Mouse (Mus musculus) thymus, postnatal 0 days (tissue): Measurements from ENCODE around the gene Rbks. TPM values are rescaled to one million over a fixed set of nuclear protein-coding genes. Genes with fewer than 3 reads are reported as not detected.
"Not testable (repeated sequence)": the region's sequence is repeated elsewhere in the genome, so short reads cannot be mapped to it uniquely, and the experiment has no call there.

Experiments used
- DNase-seq: peaks from one replicate; pipeline ENCODE4 v3.0.0-alpha.2; 2015; ENCODE audit warnings: low spot score
- polyA plus RNA-seq: library from polyadenylated mRNA; unstranded; fragments of >200 nt; fragmentation: Nextera tagmentation; extraction: Ambion mirVana; gene quantifications from 2 replicates; pipeline ENCODE4 v1.2.1, GENCODE M21; 2015

The Rbks gene
- polyA plus RNA-seq, 1 experiment from 2014 or later: 22.1 TPM

DNA sequence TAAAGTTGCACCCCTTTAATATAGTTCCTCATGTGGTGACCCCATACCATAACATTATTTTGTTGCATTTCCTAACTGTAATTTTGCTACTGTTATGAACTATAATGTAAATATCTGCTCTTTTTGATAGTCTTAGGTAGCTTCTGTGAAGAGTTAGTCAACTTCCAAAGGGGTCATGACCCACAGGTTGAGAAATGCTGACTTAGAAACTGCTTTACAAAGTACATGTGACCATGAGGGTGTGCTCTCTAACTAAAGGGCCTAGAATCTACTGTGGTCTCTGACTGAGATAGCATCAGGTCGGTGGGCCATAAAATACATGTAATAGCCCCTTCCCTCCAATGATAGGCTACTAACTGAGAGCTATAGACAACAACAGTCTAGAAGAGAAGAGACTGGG lies 19.4 kb downstream of the Rbks start:
- no peak for DNase-seq

DNA sequence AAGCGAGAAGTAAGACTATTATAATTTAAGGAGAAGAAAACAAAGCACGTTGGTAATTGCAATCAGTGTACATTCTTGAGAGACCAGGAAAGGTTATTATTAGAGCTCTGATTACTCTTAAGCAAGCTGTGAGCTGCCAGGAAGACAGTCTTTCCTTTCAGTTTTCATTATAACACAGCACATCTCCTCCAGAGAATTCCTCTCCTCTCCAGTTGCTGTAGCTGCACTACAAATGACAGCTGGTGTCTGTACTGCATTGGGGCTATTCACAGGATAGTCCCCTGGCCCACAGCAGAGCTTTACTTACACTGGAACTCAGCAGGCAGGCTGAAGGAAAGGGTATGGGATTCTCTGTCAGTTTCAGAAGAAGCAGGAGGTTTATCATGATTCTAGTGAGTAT lies 24.0 kb downstream of the Rbks start:
- DNase-seq: no peak

DNA sequence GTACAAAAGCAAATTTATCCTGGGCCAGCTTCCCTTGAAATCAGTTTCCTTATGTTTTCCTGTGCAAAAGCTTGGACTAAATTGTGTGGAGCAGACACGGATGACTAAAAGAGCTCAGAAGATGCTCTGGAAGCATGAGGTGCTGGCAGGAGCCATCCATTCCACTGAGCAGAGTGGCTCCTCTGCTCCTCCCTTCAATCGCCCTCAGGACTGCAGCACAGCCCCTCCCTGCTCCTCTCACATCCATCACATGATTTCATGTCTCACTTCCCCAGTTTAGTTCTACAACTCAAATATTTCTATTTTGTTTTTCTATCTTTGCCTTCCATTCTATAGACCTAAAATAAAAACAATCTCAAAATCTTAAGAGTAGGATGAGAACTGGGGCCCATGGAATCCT lies 26.3 kb downstream of the Rbks start:
- no peak for DNase-seq

DNA sequence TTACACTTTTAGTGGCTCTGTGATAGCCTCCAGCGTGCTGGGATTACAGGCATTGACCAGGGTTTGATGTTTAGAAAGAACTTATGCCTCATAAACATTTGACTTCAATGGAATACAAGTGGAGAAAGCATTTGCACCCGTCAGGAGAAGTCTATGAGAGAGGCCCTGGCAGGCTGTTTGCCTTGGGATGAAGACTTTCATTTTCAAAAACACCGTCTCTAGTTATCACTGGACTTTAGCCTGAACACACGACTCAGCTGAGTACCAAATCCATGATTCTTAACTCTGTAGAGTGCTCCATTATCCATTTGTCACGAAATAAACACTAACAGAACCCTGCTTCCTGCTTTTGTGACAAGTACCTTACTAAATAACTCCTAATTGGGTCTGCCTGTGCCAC lies 27.4 kb downstream of the Rbks start:
- no peak for DNase-seq

DNA sequence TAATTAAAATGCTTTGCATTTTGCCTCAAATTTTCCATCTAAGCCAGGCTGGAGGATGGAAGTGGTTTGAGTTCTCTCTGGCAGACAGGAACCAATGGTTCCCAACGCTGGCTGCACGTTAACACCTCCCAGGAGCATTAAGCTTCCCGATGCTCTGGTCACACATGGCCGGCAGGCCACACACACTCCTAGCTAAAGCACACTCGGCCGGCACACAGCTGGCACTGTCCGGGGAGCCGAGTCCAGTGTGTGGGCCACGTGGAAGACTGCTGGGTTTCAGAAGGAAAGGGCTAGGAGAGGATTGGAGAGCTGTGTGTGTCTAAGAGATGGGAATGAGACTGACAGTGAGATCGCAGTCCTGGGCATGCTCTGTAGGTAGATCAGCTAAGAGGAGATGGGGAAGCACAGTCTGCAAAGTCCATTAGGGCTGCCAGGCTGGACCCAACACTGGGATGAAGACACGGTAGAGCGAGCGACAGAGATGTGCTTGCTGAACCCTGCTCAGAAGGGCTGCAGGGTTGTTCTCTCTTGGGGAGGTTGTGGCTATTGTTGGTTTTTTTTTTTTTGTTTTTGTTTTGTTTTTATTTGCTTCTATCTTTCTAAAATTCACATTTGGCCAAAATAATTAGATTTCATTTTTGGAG lies 29.0 kb downstream of the Rbks start:
- no peak for DNase-seq

DNA sequence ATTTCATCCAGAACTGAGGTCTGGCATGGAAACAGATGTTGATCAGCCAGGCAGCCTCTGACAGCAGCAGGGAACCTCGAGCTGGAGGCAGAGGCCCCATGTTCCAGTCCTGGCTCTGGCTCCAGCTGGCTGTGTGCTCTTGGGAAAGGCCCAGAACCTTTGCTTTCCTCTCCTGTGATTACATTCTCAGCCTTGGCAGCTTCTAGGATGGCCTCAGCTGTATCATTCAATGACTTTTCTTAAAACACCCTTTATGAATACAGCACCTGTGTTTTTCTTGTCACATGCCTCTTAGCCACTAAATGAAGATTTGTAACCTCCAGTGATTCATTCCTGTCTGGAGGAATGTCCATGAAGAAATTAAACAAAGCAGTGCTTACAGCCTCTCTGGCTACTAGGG lies 31.3 kb downstream of the Rbks start:
- DNase-seq: no peak

DNA sequence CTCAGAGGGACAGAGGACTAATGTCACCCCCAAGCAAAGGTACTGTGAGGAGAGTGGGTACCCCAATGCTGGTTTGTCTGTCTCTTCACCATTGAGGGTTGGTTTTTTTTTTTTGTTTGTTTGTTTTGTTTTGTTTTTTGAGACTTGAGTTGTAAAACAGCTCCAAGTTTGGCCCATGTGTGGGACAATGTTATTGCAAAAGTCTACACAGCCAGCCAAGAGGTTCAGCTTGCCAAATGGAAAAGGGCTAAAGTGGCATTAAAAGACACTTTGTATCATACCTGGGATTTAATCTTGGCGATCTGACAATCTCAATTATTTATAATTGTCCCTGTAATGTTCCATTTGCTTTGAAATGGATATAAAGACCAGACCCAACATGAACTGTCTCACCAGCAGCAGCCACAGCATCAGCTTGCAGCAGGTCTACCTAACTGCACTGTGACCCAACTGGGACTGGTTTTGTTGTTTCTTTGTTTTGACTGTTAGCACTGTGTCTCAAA lies 41.7 kb downstream of the Rbks start:
- no peak for DNase-seq

DNA sequence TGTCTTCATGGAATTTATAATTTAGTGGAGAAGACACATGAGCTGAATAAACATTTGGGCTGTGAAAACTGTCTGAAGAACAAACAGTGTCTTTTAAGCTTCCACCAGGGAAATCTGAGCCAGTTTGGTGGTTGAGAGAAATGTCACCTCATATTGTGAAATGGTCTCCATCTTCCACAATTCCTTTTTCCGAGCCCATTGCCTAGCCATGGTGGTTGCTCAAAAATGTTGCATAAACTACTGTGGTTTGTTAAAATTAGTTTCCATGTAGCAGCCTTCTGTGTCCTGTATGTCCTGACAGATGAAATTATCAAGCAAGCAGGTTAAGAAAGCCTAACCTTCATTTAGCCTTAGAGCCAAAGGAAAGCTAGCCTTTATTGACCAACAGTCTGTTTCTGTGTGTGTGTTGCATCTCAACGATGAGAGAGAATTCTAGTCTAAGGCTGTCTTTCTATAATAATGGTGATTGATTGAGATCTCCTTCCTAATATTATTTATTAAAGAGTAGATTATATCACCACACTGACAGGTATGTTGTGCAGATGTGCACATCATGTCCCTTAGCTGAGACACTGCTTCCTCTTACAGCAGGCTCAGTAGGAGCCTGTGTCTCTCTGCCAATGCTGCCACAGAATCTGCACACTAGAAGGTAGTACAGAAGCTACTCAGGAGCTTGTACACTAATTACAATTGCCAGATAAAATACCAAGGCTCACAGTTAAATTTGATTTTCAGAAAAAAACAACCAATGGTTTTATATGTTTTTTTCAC lies 46.7 kb downstream of the Rbks start:
- no peak for DNase-seq

DNA sequence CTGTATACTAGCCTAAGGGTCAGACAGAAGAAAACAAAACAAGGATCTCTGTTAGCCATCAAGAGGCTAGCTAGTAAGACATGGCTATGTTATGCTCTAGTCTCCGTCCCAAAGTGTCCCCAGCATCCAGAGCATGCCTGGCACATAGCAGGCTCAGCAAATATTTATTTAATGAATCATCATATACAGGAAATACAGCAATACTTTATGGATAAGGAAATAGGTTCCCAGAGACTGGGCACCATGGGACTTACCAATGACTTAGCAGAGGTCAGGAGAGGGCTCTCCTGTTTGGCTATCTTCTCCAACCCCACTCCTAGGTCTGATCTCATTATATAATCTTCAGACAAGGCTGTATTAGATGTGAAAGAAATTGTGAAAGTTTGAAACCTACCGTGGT lies 50.1 kb downstream of the Rbks start:
- no peak for DNase-seq

DNA sequence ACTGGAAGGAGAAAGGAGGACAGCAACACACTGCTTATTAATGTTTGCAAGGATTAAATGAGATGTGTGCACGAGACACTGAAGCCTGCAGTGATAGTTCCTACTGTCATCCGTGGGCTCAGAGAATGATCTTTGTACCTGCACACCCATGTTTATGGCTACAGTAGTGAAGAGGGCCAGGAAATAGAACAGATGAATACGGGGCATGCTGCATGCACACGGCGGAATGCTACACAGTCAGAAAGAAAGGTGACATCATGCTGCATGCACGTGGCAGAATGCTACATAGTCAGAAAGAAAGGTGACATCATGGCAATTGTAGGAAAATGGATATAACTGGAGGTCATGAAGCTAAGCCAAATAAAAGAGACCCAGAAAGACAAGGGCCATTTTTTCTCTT lies 50.9 kb downstream of the Rbks start:
- DNase-seq: no peak

DNA sequence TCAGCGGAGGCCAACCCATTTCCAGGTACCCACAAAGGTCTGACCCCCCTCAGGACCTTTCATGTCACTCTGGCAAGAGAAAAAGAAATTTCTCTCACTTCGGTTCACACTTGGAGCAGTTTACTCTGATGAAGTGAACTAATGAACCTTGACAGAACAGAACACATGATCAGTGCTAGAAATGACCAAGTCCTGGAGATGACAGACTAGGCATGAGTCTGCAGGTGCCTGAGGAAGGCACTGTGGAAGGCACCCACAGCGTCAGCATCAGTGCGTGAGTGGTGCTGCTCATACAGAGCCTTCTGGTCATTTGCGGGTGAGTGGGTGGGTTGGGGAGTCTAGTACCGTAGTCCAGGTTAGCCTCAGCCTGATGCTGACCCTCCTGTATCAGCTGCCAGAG lies 51.6 kb downstream of the Rbks start:
- no peak for DNase-seq

DNA sequence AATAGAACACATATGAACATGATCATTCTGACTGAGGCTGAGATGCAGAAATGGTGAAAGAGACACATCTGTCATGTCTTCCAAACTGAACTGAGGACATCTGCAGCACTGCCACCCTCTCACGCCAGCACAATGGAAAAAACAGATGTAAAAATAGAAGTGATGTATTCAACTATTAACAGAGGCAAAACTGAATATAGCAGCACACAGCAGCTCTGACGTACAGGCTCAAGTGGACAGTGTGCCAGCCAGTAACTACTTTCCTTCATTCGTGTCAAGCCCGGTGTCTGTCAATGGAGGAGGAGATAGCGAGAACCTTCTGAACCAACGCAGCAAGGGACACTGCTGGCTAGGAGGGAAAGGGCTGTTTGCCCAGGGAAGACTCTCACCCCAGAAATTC lies 52.6 kb downstream of the Rbks start:
- no peak for DNase-seq

DNA sequence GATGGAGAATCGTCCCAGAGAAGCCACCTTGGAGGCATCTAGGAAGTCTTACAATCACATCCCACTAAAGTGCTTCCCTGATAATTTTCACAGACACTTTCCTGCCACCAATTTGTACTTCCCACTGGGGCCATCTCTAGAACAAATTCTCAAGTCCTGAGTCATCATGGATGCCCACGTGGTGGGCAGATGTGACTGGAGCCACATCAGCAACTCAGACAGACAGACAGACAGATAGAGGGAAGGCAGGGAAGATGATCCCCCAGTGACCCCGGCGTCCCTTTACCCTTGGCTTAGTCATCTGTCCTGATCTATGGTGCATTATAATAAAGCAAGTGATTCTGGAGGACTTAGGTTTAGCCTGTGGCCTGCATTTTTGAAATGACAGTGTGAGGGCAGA lies 53.2 kb downstream of the Rbks start:
- no peak for DNase-seq

DNA sequence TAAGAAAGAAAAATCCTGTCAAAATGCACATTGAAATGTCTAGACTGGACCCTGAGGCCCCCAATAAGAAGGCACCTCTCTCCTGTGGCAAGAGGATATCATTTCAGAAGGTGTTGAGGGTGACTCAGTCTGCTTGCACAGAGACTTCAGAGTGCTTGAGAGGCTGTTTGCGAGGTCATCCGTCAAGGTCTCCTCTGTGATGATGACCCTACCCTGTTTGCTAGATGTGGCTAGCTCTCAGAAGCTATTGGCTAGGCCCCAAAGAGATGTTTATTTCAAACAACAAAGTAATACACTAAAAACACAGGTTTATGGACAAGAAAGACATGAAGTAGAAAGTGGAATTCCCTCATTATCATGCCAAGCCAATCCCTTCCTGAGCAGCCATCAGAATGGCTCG lies 55.1 kb downstream of the Rbks start:
- DNase-seq: no peak

DNA sequence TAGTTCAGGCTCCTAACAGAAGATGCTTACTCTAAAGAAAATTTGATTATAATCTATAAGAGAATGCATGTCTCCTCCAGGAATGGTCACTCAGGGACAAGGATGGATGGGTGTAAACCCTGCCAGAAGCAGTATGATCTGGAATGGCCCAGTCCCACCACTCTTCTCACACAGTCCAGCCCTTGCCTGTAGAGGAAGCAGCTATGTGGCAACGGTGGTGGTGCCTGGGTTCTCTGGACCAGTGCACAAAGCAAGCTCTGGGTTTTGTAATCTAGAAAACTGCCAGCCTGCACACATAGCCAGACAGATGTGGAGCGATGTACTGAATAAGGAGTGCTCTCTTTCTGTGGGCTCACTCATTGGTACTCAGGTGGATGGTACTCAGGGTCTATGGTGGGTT lies 56.9 kb downstream of the Rbks start:
- no peak for DNase-seq

DNA sequence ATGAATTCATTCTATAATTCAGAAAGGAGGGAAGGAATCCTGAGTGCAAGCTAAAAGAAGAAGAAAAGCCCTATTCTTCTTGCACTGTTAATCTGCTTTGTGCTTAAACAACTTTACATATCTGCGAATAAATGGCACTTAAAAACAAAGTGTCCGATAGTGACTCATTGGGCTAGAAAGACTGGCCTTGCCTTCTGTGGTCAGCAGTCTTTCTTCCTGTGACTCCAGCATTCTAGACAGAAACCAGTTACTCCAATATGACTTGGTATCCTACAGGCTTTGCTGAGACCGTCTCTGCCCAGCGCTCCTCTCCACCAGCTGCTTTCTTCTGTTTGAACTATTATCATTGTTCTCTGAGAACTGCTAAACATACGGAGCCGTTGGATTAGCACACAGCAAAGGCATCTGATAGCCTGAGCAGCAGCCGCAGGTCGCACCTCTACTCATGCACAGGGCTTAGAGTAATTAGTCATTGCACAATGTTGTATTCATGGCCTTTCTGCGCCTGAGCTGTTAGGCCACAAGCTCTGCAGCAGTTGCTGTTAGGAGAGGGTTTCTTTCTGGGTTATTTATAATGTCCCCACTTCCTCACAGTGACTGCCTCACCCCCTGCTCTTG lies 60.7 kb downstream of the Rbks start:
- no peak for DNase-seq

DNA sequence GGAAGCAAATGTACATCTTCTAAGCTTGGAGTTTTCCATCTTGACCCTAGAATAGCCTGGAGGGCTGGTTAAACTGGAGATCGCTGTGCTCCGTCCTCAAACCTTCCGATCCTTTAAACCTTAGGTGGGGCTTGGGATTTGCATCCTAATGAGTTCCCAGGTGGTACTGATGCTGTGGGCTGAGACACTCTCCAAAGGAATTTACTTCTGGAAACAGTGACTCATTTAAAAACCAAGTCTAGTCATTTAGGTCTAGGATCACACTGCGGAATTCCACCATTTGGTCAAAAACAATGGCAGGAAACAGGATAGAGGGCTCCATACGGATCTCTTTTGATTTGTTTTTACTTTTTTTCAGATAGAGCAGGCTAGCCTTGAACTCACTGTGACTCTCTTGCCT lies 62.7 kb downstream of the Rbks start:
- DNase-seq: no peak

DNA sequence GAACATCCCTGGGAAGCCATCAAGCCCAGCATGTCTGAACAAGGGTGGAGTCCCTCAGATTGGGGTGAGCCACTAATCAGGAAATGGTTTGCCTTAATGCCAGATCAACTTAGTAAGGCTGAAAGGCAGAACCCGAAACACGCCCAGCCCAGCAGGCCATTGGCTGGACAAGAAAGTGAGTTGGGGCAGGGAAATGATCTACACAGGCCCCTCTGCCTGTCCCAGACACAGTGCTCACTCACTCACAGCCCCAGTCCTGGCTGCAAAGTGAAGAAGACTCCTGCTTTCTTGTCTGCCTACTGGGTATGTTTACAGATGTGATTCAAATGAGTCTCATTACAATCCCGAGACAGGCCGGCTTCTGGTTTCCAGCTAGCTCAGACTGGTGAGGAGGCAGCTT lies 63.3 kb downstream of the Rbks start:
- DNase-seq: no peak

DNA sequence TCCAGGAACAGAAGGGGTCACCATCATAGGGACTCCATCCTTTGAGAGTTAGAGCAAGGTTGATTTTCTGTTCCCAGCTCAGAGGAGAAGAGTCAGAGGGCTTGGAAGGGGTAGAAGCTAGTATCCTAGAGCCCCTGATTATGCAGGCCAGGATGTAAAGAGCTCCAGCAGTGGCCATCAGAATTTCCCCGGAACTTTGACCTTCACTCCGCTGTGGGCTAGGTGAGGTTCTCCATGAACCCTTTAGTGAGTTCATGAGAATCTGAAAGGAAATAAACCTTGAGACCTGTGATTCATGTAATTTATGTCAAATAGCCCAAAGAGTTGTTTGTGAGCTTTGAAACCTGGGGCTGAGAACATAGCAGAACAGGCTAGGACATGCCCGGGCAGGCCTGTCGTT lies 66.3 kb downstream of the Rbks start:
- not testable (repeated sequence) for DNase-seq

DNA sequence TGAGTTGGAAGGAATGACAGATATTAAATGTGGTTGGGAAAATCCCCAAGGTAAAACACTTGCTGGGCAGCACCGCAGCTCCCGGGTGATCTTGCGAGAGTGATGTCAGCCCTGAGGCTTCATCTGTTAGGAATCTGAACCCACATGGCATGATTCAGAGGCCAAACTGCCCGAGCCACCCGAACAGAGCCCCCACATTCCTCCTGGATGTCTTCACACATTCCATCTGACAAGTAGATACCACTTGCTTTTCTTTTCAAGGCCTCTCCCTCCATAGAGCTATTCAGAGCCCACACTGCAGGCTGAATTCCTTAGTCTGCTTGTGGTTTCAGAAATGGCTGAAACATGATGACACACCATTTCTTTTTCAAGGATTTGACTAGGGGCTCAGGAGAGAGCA lies 67.4 kb downstream of the Rbks start:
- no peak for DNase-seq

DNA sequence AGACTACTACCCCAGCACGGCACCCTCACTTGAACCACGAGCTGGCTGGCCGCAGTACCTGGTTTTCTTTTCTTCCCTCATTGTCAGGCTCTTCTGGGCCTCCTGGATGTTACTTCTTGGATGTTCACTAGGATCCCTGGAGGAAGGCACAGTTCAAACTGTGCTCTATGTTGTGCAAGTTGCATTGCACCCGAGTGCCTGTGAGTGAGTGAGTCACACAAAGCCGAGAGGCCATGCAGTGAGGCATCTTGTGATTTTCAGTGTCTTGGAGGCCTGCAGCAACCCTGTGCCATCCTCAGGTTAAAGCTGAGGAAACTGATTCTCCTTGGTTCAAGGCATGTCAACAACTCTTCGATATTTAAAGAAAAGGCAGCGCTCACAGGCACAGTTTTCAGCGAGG lies 68.9 kb downstream of the Rbks start:
- no peak for DNase-seq
